Mouse (Mus musculus) monocyte, adult 2 months (primary cell): ENCODE measurements at regions not wholly inside any gene's neighbourhood (a gene's known extent, or its start where the extent isn't known, plus 50 kb on each side); places are given as distances from the start of the nearest gene placed in this dataset.

Source experiments
- DNase-seq, 2 experiments: peaks; one replicate each; pipeline ENCODE4 v3.0.0; 2022; ENCODE audit warnings: low spot score in 2 of 2, low read depth in 1 of 2

DNA sequence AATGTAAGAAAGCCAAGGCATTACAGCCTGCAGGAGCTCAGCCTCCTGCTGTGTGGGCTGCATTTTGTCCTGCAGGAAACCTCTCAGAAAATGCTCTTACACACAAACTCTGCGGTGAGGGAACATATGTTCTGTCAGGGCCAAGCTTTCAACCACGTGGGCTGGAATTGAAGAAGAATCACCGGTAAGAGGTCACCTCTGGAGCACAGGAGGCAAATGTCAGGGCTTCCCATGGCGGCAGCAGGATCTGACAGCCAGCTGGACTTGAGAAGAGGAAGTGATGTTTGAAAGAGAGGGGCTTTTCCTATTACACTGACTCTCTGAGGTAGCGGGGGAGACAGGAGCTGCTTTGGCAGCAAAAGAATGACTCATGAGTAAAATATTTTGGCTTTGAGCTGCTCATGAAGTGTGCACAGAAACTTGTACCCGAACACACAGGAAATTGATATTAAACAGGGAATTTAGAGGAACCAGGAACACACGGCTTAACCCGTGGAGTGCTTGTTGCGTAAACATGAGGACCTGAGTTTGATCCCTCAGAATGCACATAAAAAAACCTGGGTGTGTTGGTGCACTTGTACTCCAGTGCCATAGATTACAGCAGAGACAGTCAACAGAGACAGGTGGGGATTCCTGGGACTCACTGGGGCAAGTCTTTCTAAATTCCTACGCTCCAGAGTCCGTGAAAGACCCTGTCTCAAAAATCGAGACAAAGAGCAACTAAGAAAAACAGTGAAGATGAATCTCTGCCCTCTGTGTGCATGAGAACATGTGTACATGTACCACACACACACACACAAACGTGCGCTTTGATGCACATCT, 848.1 kb upstream of the A1bg start:
- no peak for DNase-seq

DNA sequence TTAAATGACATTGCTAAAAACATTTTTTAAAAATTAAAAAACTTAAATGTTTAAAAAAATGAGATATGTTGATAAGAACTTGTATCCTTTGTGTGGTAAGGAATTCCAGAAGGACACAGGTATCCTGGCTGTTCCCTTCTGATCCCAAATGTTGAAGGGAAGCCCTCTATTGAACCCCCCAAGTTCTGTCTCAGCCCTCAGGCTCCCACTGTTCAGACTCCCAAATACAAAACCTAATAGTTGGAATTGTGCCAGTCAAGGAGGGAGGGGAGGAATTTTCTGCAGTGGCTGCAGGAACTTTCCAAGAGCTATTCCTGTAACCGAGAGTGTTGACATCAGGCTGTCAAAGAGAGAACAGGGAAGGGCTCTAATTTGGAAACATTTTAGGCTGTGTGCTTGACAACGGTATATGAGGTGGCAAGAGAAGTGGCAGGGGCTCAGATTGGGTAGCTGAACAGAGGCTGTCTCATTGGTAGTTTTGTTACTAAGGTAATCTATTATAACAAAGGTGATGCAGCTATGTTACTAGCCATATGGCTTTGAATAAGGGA, 843.8 kb upstream of the A1bg start:
- DNase-seq, result no peak

DNA sequence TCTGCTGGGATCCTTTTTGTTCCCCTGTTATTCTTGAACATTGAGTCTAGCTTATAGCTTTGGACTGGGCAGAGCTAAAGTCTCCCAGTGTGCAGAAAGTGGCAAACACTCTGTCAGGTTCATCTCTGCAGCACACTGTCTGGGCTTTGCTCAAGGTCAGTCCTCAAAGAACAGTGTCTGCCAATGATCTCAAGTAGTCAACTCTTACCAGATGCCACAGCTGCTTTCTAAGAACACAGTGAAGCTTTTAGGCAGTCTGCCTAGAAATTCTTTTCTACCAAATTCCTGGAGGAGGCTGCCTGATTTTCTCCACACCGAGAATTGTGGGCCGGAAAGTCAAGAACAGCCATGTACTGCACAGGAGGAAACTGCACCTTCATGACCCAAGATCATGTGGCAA, 831.0 kb upstream of the A1bg start:
- no peak for DNase-seq

DNA sequence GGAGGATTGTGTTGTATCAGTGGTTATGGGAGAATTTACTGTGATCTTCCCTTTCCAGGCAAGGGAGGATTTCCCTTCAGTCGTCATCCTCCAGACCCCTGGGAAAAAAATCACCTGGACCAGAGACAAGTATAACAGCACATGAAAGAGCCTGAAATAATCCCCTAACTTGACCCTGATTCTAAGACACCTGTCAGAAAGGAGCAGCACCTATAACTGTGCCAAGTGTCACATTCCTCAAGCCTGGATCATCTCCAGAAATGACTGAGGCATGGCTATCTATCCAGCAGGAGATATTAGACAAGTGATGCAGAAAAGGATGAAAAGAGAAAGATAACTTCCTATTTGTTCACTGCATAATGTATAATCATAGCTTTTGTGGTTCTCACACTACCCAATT, 800.9 kb upstream of the A1bg start:
- no peak for DNase-seq

DNA sequence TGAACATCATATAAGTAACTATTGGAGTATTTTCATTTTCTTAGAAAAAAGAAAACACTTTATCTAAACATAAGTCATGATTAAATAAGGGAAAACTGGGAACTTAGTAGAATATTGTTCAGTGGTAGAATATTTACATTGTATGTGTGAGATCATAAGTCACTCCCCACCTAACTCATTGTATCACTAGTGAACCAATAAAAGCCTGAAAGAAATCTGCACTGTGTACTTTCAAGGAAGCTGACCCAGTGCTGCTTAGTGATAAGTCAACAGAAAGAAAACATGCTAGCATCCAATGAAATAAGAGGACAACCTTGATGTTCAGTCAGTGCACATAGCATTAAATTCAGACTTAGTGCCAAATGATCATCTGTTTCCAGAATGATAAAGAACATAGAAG, 795.7 kb upstream of the A1bg start:
- DNase-seq, result no peak

DNA sequence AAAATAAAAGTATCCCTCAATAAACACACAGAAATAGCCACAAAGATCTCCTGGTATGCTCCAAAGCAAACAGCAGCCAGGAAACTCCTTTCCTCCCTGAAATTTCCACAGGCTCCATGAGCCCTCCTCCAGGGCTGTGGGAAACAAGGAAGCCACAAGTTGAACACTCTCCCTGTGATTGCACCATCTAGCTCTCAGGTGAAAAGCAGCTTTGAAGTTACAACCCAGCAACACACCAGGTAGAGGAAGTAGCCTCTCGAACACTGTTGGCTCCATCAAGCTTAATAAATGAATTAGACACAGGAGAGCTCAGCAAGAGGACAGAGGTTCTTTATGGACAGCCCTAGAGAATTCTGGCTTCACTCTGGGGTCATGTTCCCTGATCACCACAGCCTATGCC, 794.4 kb upstream of the A1bg start:
- DNase-seq, result no peak

DNA sequence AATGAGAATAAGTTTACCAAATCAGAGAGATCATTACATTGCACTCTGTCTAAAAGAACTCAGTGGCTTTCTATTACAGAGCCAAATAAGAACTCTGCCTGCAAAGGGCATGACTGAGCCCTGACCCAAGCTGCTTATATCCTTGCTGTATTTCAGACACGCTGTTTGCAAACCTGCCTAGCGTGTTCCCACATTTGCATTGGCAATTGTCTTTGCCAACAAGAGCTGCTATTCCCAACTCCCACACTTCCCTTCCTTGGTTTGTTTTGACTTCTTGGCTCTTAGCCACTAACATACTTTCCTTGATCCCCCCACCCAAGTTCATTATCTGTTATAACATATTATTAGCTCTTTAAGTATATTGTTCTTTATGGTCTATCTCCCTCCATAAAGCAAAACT, 791.1 kb upstream of the A1bg start:
- no peak for DNase-seq

DNA sequence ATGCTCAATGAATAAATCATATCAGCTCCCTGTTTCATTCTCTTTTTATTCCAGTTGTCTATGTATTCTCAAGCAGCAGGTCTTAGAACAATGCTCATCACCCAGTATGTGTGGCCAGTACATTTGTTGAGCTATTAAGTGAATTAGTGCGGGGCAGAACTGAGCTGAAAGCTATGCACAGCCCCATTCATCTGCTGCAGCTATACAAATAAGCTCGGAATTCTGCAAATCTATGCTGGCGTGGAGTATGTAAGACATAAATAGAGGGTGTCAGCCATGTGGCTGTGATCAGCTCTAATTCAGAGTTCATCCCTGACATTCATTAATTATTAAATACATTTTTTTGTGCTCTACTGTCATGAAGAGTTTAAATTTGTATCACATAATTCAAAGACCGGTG, 786.1 kb upstream of the A1bg start:
- no peak for DNase-seq

DNA sequence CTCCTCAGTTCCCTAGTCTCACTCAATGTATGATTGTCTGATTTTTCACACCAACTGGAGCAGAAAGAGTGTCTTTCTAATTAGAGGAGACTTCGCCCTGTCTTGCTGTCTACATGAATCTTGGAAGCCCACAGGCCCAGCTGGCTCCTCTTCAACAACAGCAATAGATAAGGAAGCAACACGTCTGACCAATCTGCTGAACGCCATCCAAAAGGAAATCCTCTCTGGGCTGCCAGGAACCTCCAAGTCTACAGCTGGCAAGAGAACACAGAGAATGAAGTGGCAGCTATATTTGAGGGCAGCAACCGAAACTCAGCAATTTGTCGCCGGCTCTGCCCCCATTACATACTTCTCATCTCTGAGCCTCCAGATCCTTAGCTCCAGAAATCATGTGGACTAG, 785.1 kb upstream of the A1bg start:
- DNase-seq, result no peak

DNA sequence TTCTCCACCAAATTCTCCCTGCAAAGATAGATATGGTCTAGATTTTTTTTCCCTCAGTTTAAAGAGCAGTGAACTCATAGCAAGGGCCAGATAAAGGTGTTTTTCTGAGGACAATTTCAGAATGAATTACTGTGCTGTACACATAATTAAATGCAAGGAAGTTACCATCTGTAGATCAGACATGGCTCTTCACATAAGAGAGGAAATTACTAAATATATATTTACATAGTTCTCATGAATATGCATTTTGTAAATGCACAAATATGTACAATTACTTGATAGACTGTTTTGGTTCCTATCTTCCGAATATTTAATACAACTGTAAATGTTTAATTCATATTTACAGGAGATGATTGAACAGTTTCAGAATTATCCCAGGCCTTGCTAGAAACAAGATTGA, 769.9 kb upstream of the A1bg start:
- no peak for DNase-seq

DNA sequence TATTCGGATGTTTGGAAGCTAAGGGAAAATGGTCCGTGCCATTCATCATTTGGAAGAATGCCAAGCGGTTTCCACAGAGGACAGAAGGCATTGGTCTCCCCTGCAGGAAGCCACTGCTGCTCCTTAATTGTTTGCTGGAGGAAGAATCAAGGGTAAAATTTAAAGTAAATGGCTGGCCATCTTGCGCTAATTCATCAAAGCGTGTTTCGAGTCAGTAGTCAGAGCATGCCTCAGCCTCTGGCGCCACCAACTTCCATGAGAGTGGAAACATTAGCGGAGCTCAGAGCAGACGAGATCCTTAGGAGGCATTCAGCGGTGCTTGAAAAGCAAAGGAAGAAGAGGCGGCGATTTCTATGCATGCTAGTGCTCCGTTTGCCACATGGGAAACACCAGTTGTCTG, 767.6 kb upstream of the A1bg start:
- DNase-seq, result no peak

DNA sequence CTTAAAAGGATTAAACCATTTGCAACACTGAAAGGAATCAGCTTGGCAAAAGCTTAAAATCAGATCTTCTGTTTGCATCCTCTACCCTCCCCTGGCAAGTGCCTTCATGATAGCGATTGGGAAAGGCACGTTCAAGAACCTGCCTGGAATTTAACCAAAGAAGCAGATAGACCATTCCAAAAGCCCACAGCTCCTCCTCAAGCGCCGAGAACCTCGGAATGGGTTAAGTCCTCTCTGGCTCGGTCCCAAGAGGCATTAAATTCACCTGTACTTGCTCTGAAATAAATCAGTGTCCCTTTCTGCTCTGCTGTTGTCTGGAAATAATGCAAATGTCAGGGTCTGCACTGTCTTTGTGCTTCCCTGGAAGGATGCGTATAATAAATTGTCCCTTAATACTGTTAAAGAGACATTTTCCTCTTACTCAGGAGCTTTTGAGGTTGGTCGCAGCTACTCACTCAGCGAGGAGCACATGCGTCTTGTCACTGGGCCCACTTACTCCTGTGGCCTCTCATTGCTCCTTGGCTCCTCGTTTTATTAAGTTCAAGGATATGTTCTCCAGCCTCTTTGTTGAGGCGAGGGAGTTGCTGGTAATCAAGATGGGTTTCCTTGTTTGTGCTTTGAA, 767.1 kb upstream of the A1bg start:
- no peak for DNase-seq

DNA sequence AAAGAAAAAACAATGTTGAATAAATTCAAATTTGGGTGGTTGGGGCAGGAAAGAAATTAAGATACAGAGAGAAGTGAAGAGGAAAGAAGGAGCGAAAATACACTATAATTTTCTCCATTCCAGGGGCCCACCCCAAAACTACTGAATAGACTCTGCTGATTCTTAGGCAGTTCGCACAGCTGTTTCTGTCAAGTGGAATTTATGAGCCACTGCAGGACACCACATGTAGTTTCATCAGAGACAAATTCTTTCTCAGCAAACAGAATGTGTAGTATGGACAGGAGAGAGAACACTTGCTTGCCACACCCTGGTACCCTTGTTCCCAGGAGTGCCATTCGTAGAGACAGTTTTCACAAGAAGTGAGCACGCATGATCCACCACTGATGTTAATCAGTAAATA, 760.2 kb upstream of the A1bg start:
- DNase-seq, result no peak

DNA sequence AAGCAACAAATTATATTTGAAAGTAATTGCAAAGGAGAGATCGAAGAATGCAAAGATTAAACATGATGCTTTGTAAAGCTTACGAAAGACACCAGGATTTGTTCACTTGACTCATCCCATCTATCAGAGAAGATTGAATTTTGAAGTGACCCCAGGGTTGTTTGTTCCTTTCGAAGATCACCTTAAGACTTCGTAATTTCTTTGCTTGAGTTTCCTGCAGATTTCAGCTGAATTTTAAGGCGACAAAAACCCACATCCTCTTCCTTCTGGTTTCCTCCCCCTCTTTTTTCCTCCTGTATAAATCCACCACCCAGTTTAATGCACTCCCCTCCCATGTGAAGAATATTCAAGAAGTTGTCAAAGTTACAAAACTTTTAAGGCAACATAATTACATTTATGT, 747.7 kb upstream of the A1bg start:
- DNase-seq, result no peak

DNA sequence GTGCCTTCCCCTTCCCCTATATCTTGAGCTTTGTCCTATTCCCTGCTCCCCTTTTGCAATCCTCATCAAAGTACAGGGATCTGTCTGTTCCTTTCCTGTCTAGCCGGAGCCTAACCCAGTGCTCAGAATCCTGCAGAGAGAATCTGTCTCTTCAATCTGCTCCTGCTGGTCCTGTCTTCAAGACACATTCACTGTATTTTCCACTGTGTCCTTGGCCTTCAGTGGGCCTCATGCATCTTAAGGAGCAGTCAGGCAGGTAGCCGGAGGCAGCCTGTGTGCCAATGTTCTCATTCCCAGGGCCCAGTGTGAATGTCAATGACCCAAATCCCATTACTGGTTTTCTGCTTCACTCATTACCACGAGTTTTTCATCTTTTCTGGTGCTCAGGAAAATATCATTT, 737.8 kb upstream of the A1bg start:
- DNase-seq, result no peak

DNA sequence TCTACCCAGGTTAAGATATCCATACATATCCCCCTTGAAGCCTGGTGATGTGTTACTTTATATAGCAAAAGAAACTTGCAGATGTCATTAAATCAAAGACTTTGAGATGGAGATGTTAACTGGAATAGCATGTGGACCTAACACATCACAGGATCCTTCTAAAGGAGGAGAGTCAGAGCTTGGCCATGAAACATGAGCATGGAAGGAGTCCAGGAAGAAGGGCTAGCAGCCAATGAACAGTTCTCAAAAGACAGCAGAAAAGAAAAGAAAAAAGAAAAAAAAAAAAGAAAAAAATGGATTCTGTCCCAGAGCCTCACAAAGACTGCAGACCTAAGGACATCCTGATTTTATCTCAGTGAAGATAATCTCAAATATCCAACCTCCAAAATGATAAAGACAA, 734.1 kb upstream of the A1bg start:
- DNase-seq, result no peak

DNA sequence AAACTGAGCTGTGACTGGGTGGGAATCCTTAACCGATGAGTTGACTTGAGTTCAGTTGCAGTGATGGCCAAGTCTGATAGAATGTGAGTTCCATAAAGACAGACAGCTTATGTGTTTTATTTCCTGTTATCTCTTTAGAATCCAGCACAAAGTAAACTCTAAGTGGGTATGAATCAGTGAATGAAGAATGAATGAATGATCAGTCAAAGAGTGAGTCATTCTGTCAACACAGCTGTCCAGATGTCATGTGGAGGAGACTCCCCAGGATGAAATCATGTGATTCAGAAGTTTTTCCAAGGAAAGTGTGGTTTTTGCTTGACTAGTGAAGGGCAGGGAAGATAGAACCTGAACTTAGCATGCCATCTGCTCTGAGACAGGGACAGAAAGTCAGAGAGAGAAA, 732.0 kb upstream of the A1bg start:
- no peak for DNase-seq

DNA sequence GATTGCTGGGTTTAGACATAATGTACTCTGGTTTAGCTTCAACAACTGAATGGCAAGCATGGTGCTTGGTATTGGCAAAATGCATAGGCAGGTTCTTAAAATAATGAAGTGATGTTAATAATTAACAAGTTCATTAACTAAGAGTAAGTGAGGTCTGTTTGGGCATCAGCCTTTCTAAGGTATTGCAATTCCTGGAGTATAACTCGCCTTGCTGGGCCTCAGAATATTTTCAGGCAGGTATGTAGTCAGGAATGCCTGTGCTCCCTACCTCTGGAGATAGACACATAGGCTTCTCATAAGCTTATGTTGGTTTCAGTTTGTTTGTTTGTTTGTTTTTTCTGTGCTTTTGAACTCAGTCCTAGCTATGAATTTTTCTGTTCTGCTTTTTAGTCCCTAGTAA, 731.0 kb upstream of the A1bg start:
- DNase-seq, result no peak

DNA sequence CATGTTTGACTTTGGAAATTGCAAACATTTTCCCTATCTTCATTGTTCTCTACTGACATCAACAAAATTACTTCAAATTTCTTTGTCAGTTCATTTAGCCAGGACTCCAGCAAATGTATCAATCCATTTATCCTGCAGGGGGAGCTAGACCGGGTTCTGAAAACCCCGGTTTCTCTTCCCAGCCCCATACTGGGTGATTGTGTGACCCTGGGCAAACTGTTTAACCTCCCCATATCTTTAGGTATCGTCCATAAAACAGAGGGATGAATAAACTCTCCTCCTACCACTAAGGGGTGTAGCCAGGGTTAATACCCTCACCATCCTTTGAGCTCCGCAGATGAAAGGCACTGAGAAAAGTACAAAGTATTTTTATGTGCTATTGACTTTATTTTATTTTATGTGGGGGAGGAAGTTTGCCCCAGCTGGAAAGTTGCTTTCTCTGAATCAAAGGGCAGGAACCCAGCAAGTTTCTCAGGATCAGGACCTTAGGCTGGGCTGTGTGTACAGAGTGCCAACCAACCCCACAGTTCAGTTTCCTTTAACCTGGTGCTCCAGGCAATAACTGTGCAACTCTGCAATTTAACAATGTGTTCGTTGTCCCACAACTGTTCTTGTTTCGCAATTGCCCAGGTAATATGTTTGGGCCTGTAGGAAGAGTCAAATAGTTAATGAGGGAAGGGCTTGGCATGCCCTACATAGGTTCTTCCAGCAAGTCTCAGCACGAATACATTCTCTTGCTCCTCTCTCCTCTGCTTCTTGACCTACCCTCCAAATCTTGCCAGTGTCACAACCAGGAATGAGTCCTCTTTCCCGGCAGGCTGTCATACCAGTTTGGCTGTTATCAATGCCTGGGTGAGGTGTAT, 696.1 kb upstream of the A1bg start:
- DNase-seq, result no peak

DNA sequence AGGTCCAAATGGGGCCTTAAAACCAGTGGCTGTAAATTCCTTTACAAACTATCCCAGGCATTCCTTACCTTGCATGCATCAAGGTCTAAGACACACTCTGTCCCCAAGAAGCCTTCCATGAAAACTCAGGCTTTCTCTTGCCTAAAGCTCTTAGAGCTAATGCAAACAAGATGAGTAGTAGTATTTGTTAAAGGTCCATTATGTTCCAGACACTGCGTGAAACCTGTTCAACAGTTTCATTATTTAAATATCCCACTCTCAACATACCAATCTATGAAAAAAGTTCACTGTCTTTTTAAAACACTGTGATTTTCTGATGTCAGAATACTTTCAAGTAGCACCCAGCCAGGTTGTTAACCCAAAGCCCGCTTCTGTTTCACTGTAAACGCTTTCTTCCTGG, 687.9 kb upstream of the A1bg start:
- DNase-seq, result no peak

DNA sequence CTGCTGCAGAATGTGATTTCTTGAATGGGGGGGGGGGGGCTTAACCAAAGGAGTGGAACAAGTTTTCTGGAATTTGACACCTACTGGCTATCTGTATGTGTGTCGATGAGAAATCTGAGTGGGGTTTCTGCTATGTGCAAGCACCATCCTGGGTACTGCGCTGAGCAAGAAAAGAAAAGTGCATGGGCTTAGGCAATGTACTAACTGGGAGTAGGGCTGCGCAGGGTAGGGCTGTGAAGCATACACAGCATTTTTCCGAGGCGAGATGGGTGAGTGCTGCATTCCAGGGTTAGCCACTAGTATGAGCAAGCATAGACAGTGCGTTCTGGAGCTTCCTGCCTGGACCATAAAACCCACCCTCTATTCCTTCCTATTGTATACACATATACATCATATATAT, 686.8 kb upstream of the A1bg start:
- no peak for DNase-seq

DNA sequence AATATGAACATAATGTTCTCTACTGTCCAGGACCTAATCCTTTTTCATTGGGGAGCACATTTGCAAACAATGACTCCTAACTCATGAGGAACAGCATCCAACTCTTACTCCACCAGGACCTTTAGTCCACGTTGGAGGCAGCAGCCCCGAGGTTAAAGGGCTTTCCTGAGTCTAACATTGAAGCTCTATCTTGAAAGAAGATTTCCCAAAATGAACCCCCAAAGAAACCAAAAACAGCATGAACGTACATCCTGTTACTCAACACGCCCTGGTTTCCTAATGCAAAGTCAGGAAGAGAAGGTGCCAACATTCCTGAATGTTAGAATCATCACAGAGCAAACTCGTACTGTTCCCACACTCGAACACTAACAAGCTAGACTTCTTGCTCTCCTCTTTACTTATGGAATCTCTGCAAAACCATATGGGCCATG, 685.5 kb upstream of the A1bg start:
- DNase-seq, result no peak
